Mouse (Mus musculus) liver, adult (tissue): ENCODE measurements around the gene Ptk6.

Experiments used
- GATA4 ChIP-seq: IDR thresholded peaks from 2 replicates; pipeline ENCODE4 v1.6.1; 2014; ENCODE audit warnings: mild to moderate bottlenecking, low read length; ENCODE audit not compliant: insufficient replicate concordance

Gene Ptk6

DNA sequence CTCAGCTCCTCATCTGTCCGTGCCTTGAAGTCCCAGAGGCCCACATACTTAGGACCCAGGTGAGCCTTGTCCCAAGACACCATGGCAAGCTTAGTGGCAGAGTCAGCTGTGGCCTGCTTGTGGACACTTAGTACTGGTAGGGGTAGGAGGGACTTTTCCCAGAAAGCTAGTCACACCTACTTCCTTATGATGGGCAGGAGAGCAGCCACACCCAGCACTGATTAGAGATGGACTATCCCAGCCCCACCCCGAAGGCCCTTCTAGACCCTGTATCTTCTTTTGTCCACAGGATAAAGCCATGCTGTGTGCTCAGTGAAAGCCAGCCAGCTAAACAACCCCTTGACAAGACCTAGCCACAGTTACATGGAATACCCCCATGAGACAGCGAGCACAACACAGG, at the start of gene Ptk6:
TSS of gene Ptk6 (minus strand) at position 368 of the 400 bp plus-strand sequence.
- no peak for TF ChIP-seq GATA4

DNA sequence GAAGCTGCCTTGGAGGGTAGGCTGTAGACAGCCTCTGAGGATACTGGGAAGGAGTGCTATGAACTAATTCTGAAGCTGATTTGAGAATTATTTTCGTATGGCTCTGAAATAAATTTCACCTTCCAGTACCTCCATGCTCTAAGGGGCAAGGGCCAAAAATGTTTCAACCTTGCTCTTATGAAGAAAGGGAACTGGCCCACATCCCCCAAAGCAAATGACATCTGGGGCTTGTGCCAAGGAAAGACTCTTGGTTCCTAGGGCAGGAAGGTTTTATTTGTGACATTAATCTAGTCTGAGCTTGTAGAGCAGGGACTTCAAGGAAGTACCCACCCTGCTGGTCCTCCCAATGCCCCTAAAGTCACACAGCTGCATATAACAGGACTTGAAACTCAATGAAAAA, 49.3 kb upstream of the Ptk6 start:
- no peak for TF ChIP-seq GATA4

DNA sequence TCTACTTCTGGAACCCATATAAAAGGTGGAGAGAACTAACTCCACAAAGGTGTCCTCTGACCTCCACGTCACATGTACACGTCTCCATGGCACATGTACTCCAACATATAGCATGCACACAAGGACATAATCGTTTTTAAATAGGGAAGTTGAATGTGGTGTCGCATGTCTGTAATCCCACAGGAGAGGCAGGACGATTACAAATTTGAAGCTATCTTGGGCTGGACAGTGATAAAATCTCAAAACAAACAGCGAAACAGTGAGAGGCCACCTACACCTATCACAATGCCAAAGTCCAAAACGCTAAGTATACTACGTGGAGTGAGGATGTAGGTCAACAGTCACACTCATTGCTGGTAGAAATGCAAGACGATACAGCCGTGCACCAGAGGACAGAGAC, 46.6 kb upstream of the Ptk6 start:
- TF ChIP-seq GATA4 = peak; percentile 84; the same call in 1 of the 2 replicates

DNA sequence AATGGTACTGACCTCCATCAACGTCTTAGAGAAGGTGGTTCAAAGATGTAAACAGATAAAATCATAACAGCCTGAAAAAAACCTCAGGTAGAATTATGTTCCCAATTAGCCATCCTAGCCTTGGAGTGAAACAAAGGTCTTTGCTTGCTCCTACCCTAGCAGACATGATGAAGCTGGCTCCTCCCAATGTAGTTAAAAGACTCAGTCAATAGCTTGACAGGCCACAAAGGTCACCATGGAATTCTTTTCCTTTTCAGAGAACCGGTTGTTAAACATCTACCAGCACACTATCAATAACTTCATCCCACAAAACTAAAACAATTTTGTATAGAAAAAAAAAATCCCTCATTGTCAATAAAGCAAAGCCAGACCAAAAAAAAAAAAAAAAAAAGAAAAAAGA, 42.4 kb upstream of the Ptk6 start:
- TF ChIP-seq GATA4 = no peak

DNA sequence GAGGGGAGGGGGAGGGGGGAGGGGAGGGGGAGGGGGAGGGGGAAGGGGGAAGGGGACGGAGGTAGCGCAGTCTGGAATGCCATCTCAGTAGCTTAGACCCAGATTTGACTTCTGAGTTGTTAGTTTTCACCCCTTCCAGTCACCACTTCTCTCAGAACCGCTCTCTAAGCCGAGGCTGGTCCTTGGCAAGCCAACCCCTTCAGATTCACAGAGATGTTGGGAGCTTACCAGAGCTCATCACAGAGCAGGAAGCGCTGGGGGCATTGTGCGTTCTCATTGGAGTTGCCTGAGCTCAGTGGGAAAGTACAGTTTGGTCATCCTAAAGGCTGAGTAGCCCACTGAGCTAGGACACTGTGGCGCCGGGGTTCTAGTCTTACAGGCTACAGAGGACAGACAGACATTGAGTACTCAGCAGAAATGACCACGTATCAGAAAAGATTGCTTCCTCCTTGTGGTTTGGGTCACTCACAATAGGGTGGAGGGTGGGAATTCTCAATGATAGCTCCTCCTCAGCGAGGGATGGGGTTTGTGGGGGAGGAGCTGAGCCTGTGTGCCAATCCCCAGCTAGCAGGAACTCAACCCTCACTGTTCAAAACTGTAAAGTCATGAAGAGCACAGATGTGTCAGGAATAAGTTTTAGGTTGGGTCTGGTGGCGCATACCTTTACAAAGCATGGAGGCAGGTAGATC, 41.3 kb upstream of the Ptk6 start:
- peak; percentile 7; the same call in 1 of the 2 replicates for TF ChIP-seq GATA4

DNA sequence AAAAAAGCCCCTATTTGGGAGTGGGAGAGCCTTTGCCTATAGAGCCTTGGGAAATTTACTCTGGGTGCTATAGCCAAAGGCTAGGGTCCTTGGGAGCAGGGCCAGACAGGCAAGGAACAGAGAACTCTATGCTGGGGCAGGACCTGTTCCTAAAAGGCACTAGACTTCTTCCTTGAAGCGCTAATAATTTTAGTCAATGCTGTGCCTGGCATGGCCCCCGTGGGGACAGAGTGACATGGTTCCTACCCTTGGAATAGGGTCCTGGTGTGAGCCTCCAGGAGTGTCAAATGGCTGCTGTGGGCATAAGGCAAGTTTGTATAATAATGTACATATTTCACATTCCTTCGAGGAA, 39.7 kb upstream of the Ptk6 start:
- TF ChIP-seq GATA4 = no peak

DNA sequence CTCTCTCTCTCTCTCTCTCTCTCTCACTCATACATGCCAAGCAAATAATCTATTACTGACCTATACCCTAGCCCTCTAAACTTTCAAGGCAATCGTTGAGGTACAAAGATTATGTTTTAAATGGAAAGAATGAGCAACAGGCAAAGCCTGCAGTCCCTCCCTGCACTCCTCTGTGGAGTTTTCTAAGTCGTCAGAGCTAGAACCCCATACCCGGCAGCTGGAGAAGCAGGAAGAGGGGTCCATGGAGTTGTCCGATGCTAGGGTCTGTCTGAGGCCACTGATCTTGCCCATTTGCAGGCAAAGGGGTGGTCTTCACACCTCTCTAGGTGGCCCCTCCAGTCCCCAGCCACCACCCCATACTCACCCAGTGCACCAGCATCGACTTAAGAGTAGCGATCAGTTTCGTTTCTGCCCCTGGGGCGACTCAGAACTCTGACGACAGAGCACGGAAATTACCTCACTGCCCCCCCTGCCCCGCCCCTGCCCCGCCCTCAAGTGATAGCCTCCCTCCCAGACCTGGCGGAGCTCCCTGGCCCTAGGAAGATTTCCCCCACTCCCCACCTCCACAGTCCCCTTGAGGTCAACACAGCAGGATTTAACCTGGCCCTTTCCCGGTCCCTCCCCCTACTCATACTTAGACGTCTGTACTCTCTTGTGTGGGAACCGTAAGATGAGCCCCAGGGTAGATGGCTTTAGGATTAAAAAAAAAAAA, 39.2 kb upstream of the Ptk6 start, which contains the start of gene Helz2:
TSS of gene Helz2 (minus strand) at position 426 of the 712 bp plus-strand sequence.
- 0 out of 2 replicates have a peak, but pooled peaks have one; percentile 28 for TF ChIP-seq GATA4

DNA sequence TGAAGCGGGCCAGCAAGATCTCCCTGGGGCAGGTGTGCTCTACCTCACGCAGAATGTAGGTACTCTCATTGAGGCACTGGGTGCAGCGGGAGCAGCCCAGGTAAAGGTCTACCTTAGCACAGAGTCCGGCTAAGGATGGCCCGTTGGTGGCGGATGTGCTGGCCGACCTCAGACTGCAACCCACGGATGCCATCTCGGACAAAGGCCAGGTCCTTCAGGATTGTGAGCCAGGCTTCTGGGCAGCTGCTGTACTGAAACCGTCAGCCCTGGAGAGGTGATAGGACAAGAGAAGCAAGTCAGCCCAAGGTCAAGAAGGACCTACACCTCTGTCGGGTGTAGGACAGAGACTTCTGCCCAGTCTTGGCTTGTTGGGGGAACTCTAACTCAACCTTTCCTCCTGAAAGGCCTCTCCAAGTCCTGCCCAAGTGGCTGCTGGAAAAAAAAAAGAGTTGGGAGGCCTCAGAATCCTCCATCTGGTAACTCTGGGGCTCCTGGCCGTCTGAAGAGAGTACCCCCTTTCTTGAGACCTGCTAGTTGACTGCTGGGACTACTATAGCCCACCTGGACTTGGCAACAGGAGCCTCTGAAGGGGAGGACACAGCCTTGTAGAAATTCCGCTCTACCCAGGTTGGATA, 38.3 kb upstream of the Ptk6 start:
- TF ChIP-seq GATA4 = no peak

DNA sequence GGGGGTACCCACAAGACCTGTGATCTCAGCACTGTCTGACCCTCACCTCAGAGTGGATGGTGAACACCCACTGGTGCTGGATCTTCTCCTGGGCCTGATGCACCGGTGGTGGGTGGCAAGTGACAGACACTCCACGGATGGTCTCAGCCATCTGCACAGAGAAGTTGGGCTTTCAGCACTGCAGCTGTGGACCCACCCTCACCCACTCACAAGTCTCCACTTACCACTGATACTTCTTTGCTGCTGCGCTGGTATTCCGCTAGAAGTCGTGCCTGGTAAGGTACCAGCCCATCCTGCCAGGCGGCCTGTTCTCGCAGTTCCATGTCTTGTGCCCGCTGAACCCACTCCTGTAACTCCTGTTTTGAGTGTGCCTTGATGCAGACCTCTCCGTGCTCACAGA, 36.7 kb upstream of the Ptk6 start:
- TF ChIP-seq GATA4 = no peak

DNA sequence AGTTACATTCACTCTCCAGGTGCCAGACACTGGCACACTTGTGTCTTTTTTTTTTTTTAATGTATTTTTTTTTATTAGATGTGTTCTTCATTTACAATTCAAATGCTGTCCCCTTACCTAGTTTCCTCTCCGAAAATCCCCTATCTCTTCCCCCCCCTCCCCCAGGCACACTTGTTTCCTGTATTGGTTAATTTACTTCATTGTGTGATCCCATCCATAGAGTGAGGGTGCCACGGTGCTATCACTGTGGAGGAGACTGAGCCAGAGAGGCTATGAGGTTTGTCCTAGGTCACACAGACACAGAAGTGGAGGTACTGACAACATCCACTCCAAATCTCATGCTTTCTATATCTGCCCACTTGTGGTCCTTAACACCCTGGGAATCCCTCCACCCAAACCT, 36.3 kb upstream of the Ptk6 start:
- TF ChIP-seq GATA4 = no peak

DNA sequence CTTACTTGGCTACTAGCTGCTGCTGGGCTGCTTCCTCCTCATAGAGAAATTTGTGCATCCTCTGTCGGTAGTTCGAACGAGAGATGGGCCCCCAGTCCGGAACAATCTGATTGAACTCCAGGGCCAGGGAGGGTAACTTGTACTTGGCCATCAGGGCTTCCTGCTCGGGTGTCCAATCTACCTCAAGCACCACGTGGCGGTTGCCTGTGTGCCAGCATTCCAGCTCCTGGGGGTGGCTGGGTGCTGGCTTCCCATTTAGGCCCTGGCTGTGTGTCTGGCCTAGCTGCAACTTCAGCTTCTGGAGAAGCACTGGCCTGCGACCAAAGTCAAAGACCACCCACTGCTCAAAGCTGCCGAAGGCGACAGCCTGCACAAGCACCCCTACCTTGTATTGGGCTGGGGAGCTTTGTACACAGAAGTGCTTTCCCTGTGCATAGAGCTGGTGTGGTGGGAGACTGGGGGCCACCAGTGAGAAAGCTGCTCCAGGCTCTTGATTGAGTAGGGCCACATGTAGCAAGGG, 35.6 kb upstream of the Ptk6 start:
- no peak for TF ChIP-seq GATA4

DNA sequence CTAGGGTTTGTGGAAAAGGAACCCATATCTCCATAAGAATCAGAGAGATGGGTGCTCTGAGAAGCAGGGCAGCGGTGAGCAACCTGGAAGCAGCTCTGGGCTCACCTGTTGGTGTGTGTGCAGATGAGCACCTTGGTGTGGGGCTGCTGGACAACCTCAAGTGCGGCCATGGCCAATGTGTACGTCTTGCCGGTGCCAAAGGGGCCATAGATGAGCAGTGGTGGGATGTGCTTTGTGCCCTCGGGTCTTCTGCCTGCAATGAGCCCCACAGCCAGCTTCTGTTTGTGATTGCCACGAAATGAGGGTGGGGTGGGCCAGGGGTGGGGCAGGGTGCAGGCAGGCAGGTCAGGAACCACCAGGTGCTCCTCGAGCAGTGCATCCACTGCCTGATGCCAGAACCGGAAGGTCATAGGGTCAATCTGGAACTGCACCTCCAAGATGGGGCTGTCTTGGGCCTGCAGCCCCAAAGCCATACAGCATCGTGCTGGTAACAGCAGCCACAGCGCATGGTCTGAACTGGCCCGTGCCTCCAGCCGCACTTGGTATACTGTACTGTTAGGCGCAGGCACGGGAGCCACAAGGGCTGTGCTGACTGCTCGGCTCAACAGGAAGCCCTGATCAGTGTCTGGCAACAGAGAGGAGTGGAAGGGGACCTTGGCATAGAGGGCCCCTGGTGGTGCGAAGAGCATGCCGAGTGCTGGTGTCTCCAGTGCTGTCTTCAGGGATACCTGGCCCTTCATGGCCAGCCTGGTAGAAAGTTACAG, 34.8 kb upstream of the Ptk6 start:
- TF ChIP-seq GATA4 = no peak

DNA sequence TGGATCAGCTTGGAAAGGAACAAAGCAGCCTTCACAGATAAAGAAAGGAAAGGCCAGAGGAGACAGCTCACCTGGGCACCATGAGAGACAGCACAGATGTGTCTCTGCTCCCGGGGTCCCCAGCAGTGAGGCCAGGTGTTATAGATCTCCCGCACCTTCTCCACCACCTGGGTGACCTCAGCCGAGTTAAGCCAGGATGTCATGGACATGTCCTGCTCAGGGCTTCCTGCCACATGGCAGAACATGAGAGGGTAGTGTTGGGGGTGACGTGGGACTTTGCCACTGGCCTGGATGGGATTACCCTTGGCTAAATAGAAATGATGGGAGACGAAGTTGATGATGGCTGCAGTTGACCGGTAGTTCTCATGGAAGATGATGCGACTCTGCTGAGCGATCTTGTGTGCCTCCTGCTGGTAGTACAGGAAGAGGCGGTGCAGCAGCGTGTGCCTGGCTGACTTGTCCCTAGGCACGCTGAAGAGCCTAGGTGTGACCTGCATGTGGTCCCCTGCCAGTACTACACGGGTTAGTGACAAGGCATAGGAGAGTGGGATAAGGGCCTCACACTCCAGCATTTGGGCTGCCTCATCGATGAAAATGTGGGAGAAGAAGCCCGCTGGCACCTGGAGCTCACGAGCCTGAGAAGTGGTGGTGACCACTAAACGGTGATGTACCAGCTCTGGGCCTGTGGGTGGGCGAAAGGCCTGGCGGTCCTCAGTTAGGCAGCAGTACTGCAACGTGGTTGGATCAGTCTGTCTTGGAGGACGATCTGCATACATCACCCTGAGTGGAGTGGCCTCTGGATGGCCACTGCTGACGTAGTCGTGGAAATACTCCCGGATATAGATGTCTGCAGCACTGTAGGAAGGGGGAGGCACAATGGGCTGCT, 33.3 kb upstream of the Ptk6 start:
- TF ChIP-seq GATA4 = no peak

DNA sequence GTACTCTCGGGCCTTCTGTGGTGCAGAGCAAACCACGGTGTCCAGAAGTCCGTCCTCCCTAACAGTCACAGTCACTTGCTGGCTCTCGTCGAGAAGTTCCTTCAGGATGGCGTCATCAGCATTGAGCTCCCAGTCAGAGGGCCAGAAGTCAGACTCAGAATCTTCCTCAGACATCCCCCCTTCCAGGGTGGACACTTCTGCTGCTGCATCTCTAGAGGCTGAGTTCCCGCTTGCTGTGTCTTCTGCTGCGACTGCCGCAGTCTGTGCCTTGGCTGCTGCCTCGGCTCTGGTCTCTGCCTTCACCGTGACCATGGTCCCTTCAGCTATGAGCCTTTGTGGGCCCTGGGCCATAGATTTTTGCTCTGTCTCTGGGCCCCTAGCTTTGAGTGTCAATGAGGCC, 32.1 kb upstream of the Ptk6 start:
- no peak for TF ChIP-seq GATA4
